7 mouse cellular contexts compared by ENCODE assay signal in the genomic region with DNA sequence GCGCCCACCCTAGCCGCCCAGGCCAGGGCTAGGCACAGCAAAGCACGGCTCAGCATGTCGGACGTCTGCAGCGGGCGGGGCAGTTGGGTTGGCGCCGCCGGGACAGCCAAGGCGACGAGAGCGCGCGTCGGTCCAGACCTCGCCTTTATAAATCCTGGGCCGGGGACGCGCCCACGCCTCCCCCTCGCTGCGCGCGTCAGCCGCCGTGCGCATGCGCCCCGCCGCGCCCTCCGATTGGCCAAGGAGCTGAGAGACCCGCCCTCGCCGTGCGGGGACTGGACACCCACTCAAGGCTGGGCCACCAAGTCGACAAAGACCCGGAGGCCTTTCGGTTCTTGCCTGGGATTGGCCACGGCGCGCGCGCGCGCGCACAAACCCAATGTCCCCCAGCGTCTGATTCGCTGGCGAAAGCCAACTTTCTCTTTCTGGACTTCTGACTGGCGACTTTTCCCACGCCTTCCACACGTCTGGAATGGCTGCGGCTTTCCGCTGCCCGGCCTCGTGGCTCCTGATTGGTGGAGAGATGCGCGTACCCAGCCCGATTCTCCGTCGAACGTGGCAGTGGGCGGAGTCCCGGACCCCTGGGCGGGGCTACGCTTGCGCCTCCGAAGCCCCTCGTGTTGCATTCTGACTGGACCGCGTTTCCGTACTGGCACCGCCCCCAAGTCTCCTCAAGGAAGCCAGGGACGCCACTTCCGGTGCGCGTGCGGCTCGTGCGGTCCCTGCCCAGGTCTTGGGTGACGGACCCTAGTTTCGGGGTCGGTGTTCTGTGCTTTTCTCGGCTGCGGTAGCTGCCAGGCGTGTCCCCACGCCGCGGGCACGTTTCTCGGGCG. TPM values are rescaled to one million over a fixed set of nuclear protein-coding genes. Genes with fewer than 3 reads are reported as not detected.
DNase-seq lines count a peak whose midpoint lies in the region; ATAC-seq lines count a peak whose summit lies in the region.

A gene (minus strand): TSS at position 502 of the 833 bp plus-strand sequence.

- no peaks in the 10 kb centered on the region for H3K27me3 ChIP-seq in intestine, embryonic 15.5 days (replicated peaks)
- no peaks in the 10 kb centered on the region for H3K27me3 ChIP-seq in midbrain, embryonic 10.5 days (ENCODE audit: low read depth, poor library complexity, severe bottlenecking)

- peaks cover 28% of the 10 kb centered on the region for H3K36me3 ChIP-seq in intestine, embryonic 15.5 days
- H3K36me3 ChIP-seq in midbrain, embryonic 10.5 days = peaks cover 54% of the 10 kb centered on the region

- H3K9me3 ChIP-seq in intestine, embryonic 15.5 days = no peaks in the 10 kb centered on the region
- H3K9me3 ChIP-seq in midbrain, embryonic 10.5 days (replicated peaks) = no peaks in the 10 kb centered on the region

- DNase-seq in adrenal gland, adult 2 months = peak; percentile 100
- DNase-seq in embryo, embryonic 11.5 days (ENCODE audit: low read depth, low spot score) = peak; percentile 99
- DNase-seq in gastrocnemius, postnatal 36 days = peak; percentile 99 to 100
- DNase-seq in left cerebral cortex, postnatal 25 days (ENCODE audit: low spot score in 2 of 2) = peak; percentile 100
- peak; percentile 100 for DNase-seq in midbrain, embryonic 10.5 days (ENCODE audit: low spot score)
- DNase-seq in right cerebral cortex, postnatal 4 days = peak; percentile 98

- peak within 1 kb of the TSS; percentile 90 for H3K27ac ChIP-seq in intestine, embryonic 15.5 days
- H3K27ac ChIP-seq in midbrain, embryonic 10.5 days (replicated peaks) = peak within 1 kb of the TSS; percentile 97

- H3K4me3 ChIP-seq in intestine, embryonic 15.5 days (replicated peaks) = peak within 1 kb of the TSS; percentile 96
- H3K4me3 ChIP-seq in midbrain, embryonic 10.5 days = peak within 1 kb of the TSS; percentile 87

- ATAC-seq in intestine, embryonic 15.5 days = peak; percentile 96

- H3K9ac ChIP-seq in intestine, embryonic 15.5 days = peak within 1 kb of the TSS; percentile 93

- intact Hi-C loops in gastrocnemius, postnatal 36 days (cut with DNase I) = no loop called here
- intact Hi-C loops in left cerebral cortex, postnatal 25 days (cut with DNase I) = loop anchor here (1.0 to 2.0 kb wide), 2 partner anchors 8 to 54 kb away; a partner anchor contains a TSS

- peak within 1 kb of the TSS; percentile 85 for H3K4me2 ChIP-seq in intestine, embryonic 15.5 days (replicated peaks)

- under 1% methylated on average over 92 of the region's 94 CpGs for WGBS in intestine, embryonic 15.5 days
- under 1% methylated on average over 94 of the region's 94 CpGs for WGBS in midbrain, embryonic 10.5 days

- peaks cover 35% of the 10 kb centered on the region for H3K4me1 ChIP-seq in intestine, embryonic 15.5 days (replicated peaks)
- H3K4me1 ChIP-seq in midbrain, embryonic 10.5 days = peaks cover 26% of the 10 kb centered on the region

RNA-seq across cellular contexts. Expression of the gene that starts here (rescaled TPM):
- 100 to 1,000 TPM; 462 to 524 TPM for total RNA-seq in adrenal gland, adult 2 months (2021)
- 108 and 126 TPM in 2 replicates for polyA plus RNA-seq in adrenal gland, adult 2 months (2012; rRNA removed)
- 100 to 1,000 TPM; 174 to 203 TPM for total RNA-seq in gastrocnemius, postnatal 36 days (2021)
- 992 and 1,107 TPM in 2 replicates for polyA plus RNA-seq in intestine, embryonic 15.5 days (2015; fragmentation: Nextera tagmentation; extraction: Ambion mirVana)
- total RNA-seq in left cerebral cortex, postnatal 25 days (2021) = 100 to 1,000 TPM; 125 to 127 TPM
- 534 and 562 TPM in 2 replicates for polyA plus RNA-seq in midbrain, embryonic 10.5 days (2016; fragmentation: Nextera tagmentation; extraction: Ambion mirVana)

Comparison
In these comparisons a context has a peak if more than half of its experiments do, and no peak if none do; other contexts are left out.
1. Peak in every context shown above with its lines: DNase-seq, ATAC-seq, H3K4me3 ChIP-seq and H3K27ac ChIP-seq.